Mouse (Mus musculus): ENCODE results near the gene Plb1.

Plb1 gene

GRCm38 (mm10) chr5:32245385-32245784 lies 12.9 kb downstream of the Plb1 start:
- no peak for DNase-seq (ENCODE audit: low spot score)

- no peak for DNase-seq (ENCODE audit: low spot score)
Observed at GRCm38 (mm10) chr5:32260751-32261150, 28.2 kb downstream of the Plb1 start.

GRCm38 (mm10) chr5:32261251-32261650 lies 28.7 kb downstream of the Plb1 start:
- DNase-seq (ENCODE audit: low spot score): no peak

GRCm38 (mm10) chr5:32262534-32262933 lies 30.0 kb downstream of the Plb1 start:
- DNase-seq (ENCODE audit: low spot score): no peak

GRCm38 (mm10) chr5:32272502-32272901 lies 40.0 kb downstream of the Plb1 start:
- DNase-seq (ENCODE audit: low spot score): no peak

- no peak for DNase-seq (ENCODE audit: low spot score)
Observed at GRCm38 (mm10) chr5:32278000-32278694, 45.6 kb downstream of the Plb1 start.

GRCm38 (mm10) chr5:32280066-32280465 lies 47.6 kb downstream of the Plb1 start:
- DNase-seq (ENCODE audit: low spot score): no peak

- no peak for DNase-seq (ENCODE audit: low spot score)
Observed at GRCm38 (mm10) chr5:32282345-32282744, 49.8 kb downstream of the Plb1 start.

GRCm38 (mm10) chr5:32283457-32283856 lies 50.9 kb downstream of the Plb1 start:
- no peak for DNase-seq (ENCODE audit: low spot score)

- no peak for DNase-seq (ENCODE audit: low spot score)
Observed at GRCm38 (mm10) chr5:32286315-32286714, 53.8 kb downstream of the Plb1 start.

- no peak for DNase-seq (ENCODE audit: low spot score)
Observed at GRCm38 (mm10) chr5:32288021-32288420, 55.5 kb downstream of the Plb1 start.

GRCm38 (mm10) chr5:32291316-32291715 lies 58.8 kb downstream of the Plb1 start:
- no peak for DNase-seq (ENCODE audit: low spot score)

- peak; percentile 89 for DNase-seq (ENCODE audit: low spot score)
Observed at GRCm38 (mm10) chr5:32302991-32303921, 70.7 kb downstream of the Plb1 start.

GRCm38 (mm10) chr5:32307106-32307505 lies 74.6 kb downstream of the Plb1 start:
- DNase-seq (ENCODE audit: low spot score): no peak

GRCm38 (mm10) chr5:32308647-32309046 lies 76.1 kb downstream of the Plb1 start:
- no peak for DNase-seq (ENCODE audit: low spot score)

GRCm38 (mm10) chr5:32309714-32310113 lies 77.2 kb downstream of the Plb1 start:
- DNase-seq (ENCODE audit: low spot score): no peak

- no peak for DNase-seq (ENCODE audit: low spot score)
Observed at GRCm38 (mm10) chr5:32310802-32311201, 78.3 kb downstream of the Plb1 start.

- peak; percentile 34 for DNase-seq (ENCODE audit: low spot score)
Observed at GRCm38 (mm10) chr5:32311589-32312166, 79.2 kb downstream of the Plb1 start.

- DNase-seq (ENCODE audit: low spot score): no peak
Observed at GRCm38 (mm10) chr5:32313671-32314070, 81.2 kb downstream of the Plb1 start.

GRCm38 (mm10) chr5:32314731-32315130 lies 82.2 kb downstream of the Plb1 start:
- no peak for DNase-seq (ENCODE audit: low spot score)

GRCm38 (mm10) chr5:32322146-32322811 lies 89.8 kb downstream of the Plb1 start:
- peak; percentile 69 for DNase-seq (ENCODE audit: low spot score)

- no peak for DNase-seq (ENCODE audit: low spot score)
Observed at GRCm38 (mm10) chr5:32328139-32328538, 95.6 kb downstream of the Plb1 start.

All from embryo, embryonic 10 days (tissue).